Mouse (Mus musculus): Measurements from ENCODE around the gene Fbxo2. TPM values are rescaled to one million over a fixed set of nuclear protein-coding genes. Genes with fewer than 3 reads are reported as not detected.

Fbxo2 gene
- polyA plus RNA-seq, 1 experiment from 2014 or later, result 0.59 TPM

DNA sequence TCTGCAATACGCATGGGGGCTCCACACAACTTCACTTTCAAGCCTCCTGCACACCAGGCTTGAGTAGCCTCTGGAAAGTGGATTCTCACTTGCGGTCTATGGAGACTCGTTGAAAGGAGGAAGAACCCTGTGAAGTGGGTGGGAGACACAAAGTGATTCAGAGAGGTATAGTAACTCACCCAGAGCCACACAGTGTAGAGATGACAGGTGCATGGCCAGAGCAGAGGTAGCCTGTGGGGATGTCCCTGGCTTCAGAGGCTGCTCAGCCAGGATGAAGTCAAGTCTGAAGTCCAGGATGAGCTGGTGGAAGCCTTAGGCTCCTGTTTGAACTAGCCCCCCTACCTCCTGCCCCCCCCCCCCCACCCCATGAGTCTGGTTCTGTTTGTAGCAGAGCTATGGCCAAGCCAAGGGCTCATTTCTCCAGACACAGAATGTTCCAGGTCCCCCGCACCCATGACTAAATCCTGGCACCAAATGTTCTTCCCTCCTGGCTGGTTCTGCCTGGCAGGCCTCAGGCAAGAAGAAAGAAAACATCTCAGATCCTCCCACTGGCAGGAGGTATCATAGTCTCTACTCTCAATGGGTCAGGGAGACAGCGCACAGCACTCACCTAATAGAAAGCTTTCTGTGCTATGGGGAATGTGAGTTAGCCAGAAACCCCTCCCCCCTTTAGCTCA, 54.2 kb downstream of the Fbxo2 start:
- Histone ChIP-seq H3K4me1 (replicated peaks) (no peaks in the 10 kb centered on the region), H3K4me3 (no peak overlapping the region), H3K9me3 (replicated peaks) (no peaks in the 10 kb centered on the region), H3K9ac (no peak overlapping the region), H3K27me3 (peaks cover 39% of the 10 kb centered on the region), H3K27ac (no peak overlapping the region), H3K36me3 (no peaks in the 10 kb centered on the region), H3K4me2 (no peak overlapping the region)
- 44% methylated on average over 5 of the region's 5 CpGs for WGBS
- no peak for ATAC-seq (replicated peaks; ENCODE audit: insufficient number of reproducible peaks, insufficient read depth, low FRiP score, low read depth)

DNA sequence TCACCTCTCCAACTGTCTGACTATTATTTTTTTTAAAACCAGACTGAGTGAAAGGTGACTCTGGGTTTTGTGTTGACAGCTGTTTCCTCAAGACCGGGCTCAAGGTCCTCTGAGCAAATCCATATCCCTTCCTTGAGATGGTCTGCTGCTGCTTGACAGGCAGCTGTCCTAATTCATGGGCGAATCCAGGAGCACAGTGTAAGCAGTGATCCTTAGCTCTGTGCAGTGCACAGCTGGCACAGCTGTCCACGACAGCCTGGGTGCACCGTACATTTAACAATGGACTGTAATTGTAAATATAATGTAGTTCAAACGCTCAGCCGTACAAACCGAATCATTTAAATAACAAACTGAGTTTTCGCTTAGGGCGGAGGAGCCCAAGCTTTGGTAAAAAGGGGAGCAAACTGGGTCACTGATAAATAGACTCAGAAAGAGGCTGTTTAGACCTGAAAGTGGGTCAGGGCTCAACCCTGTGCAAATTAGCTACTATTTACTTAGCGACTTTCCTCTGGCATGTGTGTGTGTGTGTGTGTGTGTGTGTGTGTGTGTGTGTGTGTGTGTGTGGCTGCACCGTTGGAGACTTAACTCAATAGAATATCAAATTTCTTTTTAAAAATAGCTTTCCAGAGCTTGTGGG, 55.0 kb downstream of the Fbxo2 start:
- H3K4me3 ChIP-seq, result no peak overlapping the region
- no peak overlapping the region for H3K4me2 ChIP-seq
- H3K9ac ChIP-seq, result no peak overlapping the region
- H3K36me3 ChIP-seq, result no peaks in the 10 kb centered on the region
- no peaks in the 10 kb centered on the region for H3K4me1 ChIP-seq (replicated peaks)
- ATAC-seq (replicated peaks; ENCODE audit: insufficient number of reproducible peaks, insufficient read depth, low FRiP score, low read depth), result no peak
- no peaks in the 10 kb centered on the region for H3K9me3 ChIP-seq (replicated peaks)
- H3K27ac ChIP-seq, result no peak overlapping the region
- 53% methylated on average over 11 of the region's 11 CpGs for WGBS
- H3K27me3 ChIP-seq, result peaks cover 44% of the 10 kb centered on the region

Small RNA genes lying within 50 kb of the gene (microRNA-seq; reads per million reads assigned to microRNA genes)
- gene Mir7022, result not detected

Other genes with a start within 250 kb of the Fbxo2 start
- 52.1 and 60.0 TPM in 2 replicates for gene Plod1, start 223.9 kb upstream of the Fbxo2 start, polyA plus RNA-seq (2015; fragmentation: Nextera tagmentation; extraction: Ambion mirVana)
- gene 2510039O18Rik, start 219.7 kb upstream of the Fbxo2 start, polyA plus RNA-seq (2015; fragmentation: Nextera tagmentation; extraction: Ambion mirVana), result 12.1 and 17.6 TPM in 2 replicates
- 130 and 171 TPM in 2 replicates for gene Nppb, start 174.8 kb upstream of the Fbxo2 start, polyA plus RNA-seq (2015; fragmentation: Nextera tagmentation; extraction: Ambion mirVana)
- 3,881 and 5,336 TPM in 2 replicates for gene Nppa, start 159.9 kb upstream of the Fbxo2 start, polyA plus RNA-seq (2015; fragmentation: Nextera tagmentation; extraction: Ambion mirVana)
- gene Clcn6, start 121.8 kb upstream of the Fbxo2 start, polyA plus RNA-seq (2015; fragmentation: Nextera tagmentation; extraction: Ambion mirVana), result 6.6 and 7.7 TPM in 2 replicates
- 11.2 and 16.1 TPM in 2 replicates for gene Mthfr, start 121.5 kb upstream of the Fbxo2 start, polyA plus RNA-seq (2015; fragmentation: Nextera tagmentation; extraction: Ambion mirVana)
- gene Agtrap, start 72.6 kb upstream of the Fbxo2 start, polyA plus RNA-seq (2015; fragmentation: Nextera tagmentation; extraction: Ambion mirVana), result 15.8 and 18.7 TPM in 2 replicates
- gene Mad2l2, start 30.2 kb upstream of the Fbxo2 start, polyA plus RNA-seq (2015; fragmentation: Nextera tagmentation; extraction: Ambion mirVana), result 30.9 and 35.4 TPM in 2 replicates
- gene Draxin, start 29.9 kb upstream of the Fbxo2 start, polyA plus RNA-seq (2015; fragmentation: Nextera tagmentation; extraction: Ambion mirVana), result 0.15 TPM in 1 of 2 replicates, not detected in the other
- 18.8 and 19.7 TPM in 2 replicates for gene Fbxo6, start 8.5 kb upstream of the Fbxo2 start, polyA plus RNA-seq (2015; fragmentation: Nextera tagmentation; extraction: Ambion mirVana)
- 26.5 and 27.0 TPM in 2 replicates for gene Fbxo44, start 139 bp upstream of the Fbxo2 start, polyA plus RNA-seq (2015; fragmentation: Nextera tagmentation; extraction: Ambion mirVana)
- gene Disp3, start 127.3 kb downstream of the Fbxo2 start, polyA plus RNA-seq (2015; fragmentation: Nextera tagmentation; extraction: Ambion mirVana), result 0.05 TPM in 1 of 2 replicates, not detected in the other

Measured in heart, embryonic 15.5 days (tissue).